Mouse (Mus musculus): ENCODE results near the gene Frmd4b. TPM values are rescaled to one million over a fixed set of nuclear protein-coding genes. Genes with fewer than 3 reads are reported as not detected.

Frmd4b gene
- polyA plus RNA-seq, 1 experiment from 2014 or later, result 34.7 TPM

- no peak overlapping the region for H3K4me3 ChIP-seq
- WGBS, result 71% methylated on average over 9 of the region's 9 CpGs
- peaks cover 29% of the 10 kb centered on the region for H3K4me1 ChIP-seq
- ATAC-seq, result peak; percentile 57
- H3K4me2 ChIP-seq, result no peak overlapping the region
- H3K36me3 ChIP-seq (ENCODE audit: poor library complexity, severe bottlenecking), result peaks cover 69% of the 10 kb centered on the region
- H3K27me3 ChIP-seq, result no peaks in the 10 kb centered on the region
- H3K9me3 ChIP-seq (replicated peaks), result no peaks in the 10 kb centered on the region
- peak overlapping the region; percentile 21; the same call in 1 of the 2 replicates for H3K27ac ChIP-seq
- no peak overlapping the region for H3K9ac ChIP-seq
Measured at GRCm38 (mm10) chr6:97303277-97304109, 313.8 kb downstream of the Frmd4b start.

- Histone ChIP-seq H3K4me1 (peaks cover 29% of the 10 kb centered on the region), H3K27ac (no peak overlapping the region), H3K9me3 (replicated peaks) (no peaks in the 10 kb centered on the region), H3K4me3 (no peak overlapping the region), H3K9ac (no peak overlapping the region), H3K36me3 (ENCODE audit: poor library complexity, severe bottlenecking) (peaks cover 70% of the 10 kb centered on the region), H3K4me2 (no peak overlapping the region), H3K27me3 (no peaks in the 10 kb centered on the region)
- 61% methylated on average over 7 of the region's 7 CpGs for WGBS
- ATAC-seq, result no peak
Measured at GRCm38 (mm10) chr6:97302303-97302702, 315.0 kb downstream of the Frmd4b start.

- no peak overlapping the region for H3K9ac ChIP-seq
- WGBS, result 93% methylated on average over 6 of the region's 6 CpGs
- peaks cover 73% of the 10 kb centered on the region for H3K36me3 ChIP-seq (ENCODE audit: poor library complexity, severe bottlenecking)
- no peak overlapping the region for H3K4me3 ChIP-seq
- no peaks in the 10 kb centered on the region for H3K9me3 ChIP-seq (replicated peaks)
- H3K4me2 ChIP-seq, result no peak overlapping the region
- H3K4me1 ChIP-seq, result peaks cover 29% of the 10 kb centered on the region
- H3K27me3 ChIP-seq, result no peaks in the 10 kb centered on the region
- no peak overlapping the region for H3K27ac ChIP-seq
- ATAC-seq, result no peak
Measured at GRCm38 (mm10) chr6:97300659-97301058, 316.7 kb downstream of the Frmd4b start.

- Histone ChIP-seq H3K4me3 (no peak overlapping the region), H3K27me3 (no peaks in the 10 kb centered on the region), H3K4me1 (peaks cover 24% of the 10 kb centered on the region), H3K4me2 (no peak overlapping the region), H3K9ac (no peak overlapping the region), H3K36me3 (ENCODE audit: poor library complexity, severe bottlenecking) (peaks cover 73% of the 10 kb centered on the region), H3K27ac (no peak overlapping the region), H3K9me3 (replicated peaks) (no peaks in the 10 kb centered on the region)
- no peak for ATAC-seq
- 94% methylated on average over 6 of the region's 6 CpGs for WGBS
Measured at GRCm38 (mm10) chr6:97300180-97300579, 317.2 kb downstream of the Frmd4b start.

- H3K4me3 ChIP-seq, result no peak overlapping the region
- no peaks in the 10 kb centered on the region; the same call in 1 of the 2 replicates for H3K4me1 ChIP-seq
- H3K27ac ChIP-seq, result no peak overlapping the region
- no peaks in the 10 kb centered on the region for H3K27me3 ChIP-seq
- no peaks in the 10 kb centered on the region for H3K9me3 ChIP-seq (replicated peaks)
- 90% methylated on average over 3 of the region's 3 CpGs for WGBS
- no peak for ATAC-seq
- H3K9ac ChIP-seq, result no peak overlapping the region
- H3K4me2 ChIP-seq, result no peak overlapping the region
- H3K36me3 ChIP-seq (ENCODE audit: poor library complexity, severe bottlenecking), result peaks cover 76% of the 10 kb centered on the region
Measured at GRCm38 (mm10) chr6:97297151-97297550, 320.2 kb downstream of the Frmd4b start.

- Histone ChIP-seq H3K9me3 (replicated peaks) (no peaks in the 10 kb centered on the region), H3K27me3 (no peaks in the 10 kb centered on the region), H3K9ac (no peak overlapping the region), H3K4me3 (no peak overlapping the region), H3K27ac (no peak overlapping the region), H3K4me1 (peaks cover 11% of the 10 kb centered on the region), H3K36me3 (ENCODE audit: poor library complexity, severe bottlenecking) (peaks cover 84% of the 10 kb centered on the region), H3K4me2 (no peak overlapping the region)
- no peak for ATAC-seq
- 95% methylated on average over 21 of the region's 21 CpGs for WGBS
Measured at GRCm38 (mm10) chr6:97295866-97296527, 321.3 kb downstream of the Frmd4b start.

- peaks cover 83% of the 10 kb centered on the region for H3K36me3 ChIP-seq (ENCODE audit: poor library complexity, severe bottlenecking)
- H3K27me3 ChIP-seq, result no peaks in the 10 kb centered on the region
- no peak for ATAC-seq
- no peak overlapping the region for H3K9ac ChIP-seq
- H3K4me1 ChIP-seq, result peaks cover 16% of the 10 kb centered on the region
- no peaks in the 10 kb centered on the region for H3K9me3 ChIP-seq (replicated peaks)
- WGBS, result 93% methylated on average over 9 of the region's 9 CpGs
- no peak overlapping the region for H3K4me2 ChIP-seq
- no peak overlapping the region for H3K27ac ChIP-seq
- H3K4me3 ChIP-seq, result no peak overlapping the region
Measured at GRCm38 (mm10) chr6:97295416-97295815, 321.9 kb downstream of the Frmd4b start.

- H3K27ac ChIP-seq, result no peak overlapping the region
- peaks cover 72% of the 10 kb centered on the region for H3K36me3 ChIP-seq (ENCODE audit: poor library complexity, severe bottlenecking)
- H3K4me3 ChIP-seq, result no peak overlapping the region
- WGBS, result 87% methylated on average over 12 of the region's 12 CpGs
- H3K27me3 ChIP-seq, result no peaks in the 10 kb centered on the region
- H3K9me3 ChIP-seq (replicated peaks), result no peaks in the 10 kb centered on the region
- no peak overlapping the region for H3K4me2 ChIP-seq
- no peak overlapping the region for H3K9ac ChIP-seq
- peaks cover 16% of the 10 kb centered on the region for H3K4me1 ChIP-seq
- ATAC-seq, result no peak
Measured at GRCm38 (mm10) chr6:97293667-97294569, 323.4 kb downstream of the Frmd4b start.

- Histone ChIP-seq H3K36me3 (ENCODE audit: poor library complexity, severe bottlenecking) (peaks cover 75% of the 10 kb centered on the region), H3K4me2 (no peak overlapping the region), H3K9me3 (replicated peaks) (no peaks in the 10 kb centered on the region), H3K27me3 (no peaks in the 10 kb centered on the region), H3K27ac (no peak overlapping the region), H3K4me1 (peaks cover 16% of the 10 kb centered on the region), H3K4me3 (no peak overlapping the region), H3K9ac (no peak overlapping the region)
- WGBS, result 89% methylated on average over 5 of the region's 5 CpGs
- no peak for ATAC-seq
Measured at GRCm38 (mm10) chr6:97292894-97293293, 324.4 kb downstream of the Frmd4b start.

GRCm38 (mm10) chr6:97292096-97292495, 325.2 kb downstream of the Frmd4b start:
- Histone ChIP-seq H3K27me3 (no peaks in the 10 kb centered on the region), H3K9ac (no peak overlapping the region), H3K4me1 (peaks cover 16% of the 10 kb centered on the region), H3K4me2 (no peak overlapping the region), H3K9me3 (replicated peaks) (no peaks in the 10 kb centered on the region), H3K27ac (no peak overlapping the region), H3K36me3 (ENCODE audit: poor library complexity, severe bottlenecking) (peaks cover 75% of the 10 kb centered on the region), H3K4me3 (no peak overlapping the region)
- WGBS, result 92% methylated on average over 3 of the region's 3 CpGs
- no peak for ATAC-seq

GRCm38 (mm10) chr6:97291159-97291908, 326.0 kb downstream of the Frmd4b start:
- Histone ChIP-seq H3K27ac (peak overlapping the region; percentile 48; the same call in 1 of the 2 replicates), H3K4me3 (no peak overlapping the region), H3K9ac (no peak overlapping the region), H3K4me1 (peaks cover 16% of the 10 kb centered on the region), H3K27me3 (no peaks in the 10 kb centered on the region), H3K36me3 (ENCODE audit: poor library complexity, severe bottlenecking) (peaks cover 70% of the 10 kb centered on the region), H3K4me2 (peak overlapping the region; percentile 6; the same call in 1 of the 2 replicates), H3K9me3 (replicated peaks) (no peaks in the 10 kb centered on the region)
- ATAC-seq, result 0 out of 2 replicates have a peak, but pooled peaks have one; percentile 58
- WGBS, result 38% methylated on average over 21 of the region's 21 CpGs

Measured in forebrain, embryonic 13.5 days (tissue).